Mouse (Mus musculus) limb, embryonic 11.5 days (tissue): Measurements from ENCODE around the gene Car4. TPM values are rescaled to one million over a fixed set of nuclear protein-coding genes. Genes with fewer than 3 reads are reported as not detected.

ENCODE experiments used
- ATAC-seq: fragments of 200-750 bp; cut with Nextera tagmentation; 2 replicates; pipeline ENCODE4 v1.8.0; 2017; ENCODE audit warnings: low read depth; ENCODE audit not compliant: insufficient number of reproducible peaks, low FRiP score, low TSS enrichment
- DNase-seq: peaks from one replicate; pipeline ENCODE4 v3.0.0-alpha.2; 2015; ENCODE audit warnings: low spot score
- H3K27ac ChIP-seq: fragments of 300-500 bp; sonication (generic); replicated peaks from 2 replicates; pipeline ENCODE4 v1.5.1; 2014; ENCODE audit warnings: low read depth, mild to moderate bottlenecking, low read length
- H3K27me3 ChIP-seq: fragments of 300-500 bp; sonication (generic); 2 replicates; pipeline ENCODE4 v1.6.1; 2014; ENCODE audit warnings: mild to moderate bottlenecking, low read length, mixed read lengths; ENCODE audit not compliant: control insufficient read depth, insufficient read depth
- H3K36me3 ChIP-seq: fragments of 300-500 bp; sonication (generic); 2 replicates; pipeline ENCODE4 v1.6.1; 2014; ENCODE audit warnings: mild to moderate bottlenecking, low read length, moderate library complexity, mixed read lengths; ENCODE audit not compliant: control insufficient read depth, insufficient read depth
- H3K4me1 ChIP-seq: fragments of 300-500 bp; sonication (generic); 2 replicates; pipeline ENCODE4 v1.6.1; 2014; ENCODE audit warnings: low read length, mixed read lengths; ENCODE audit not compliant: control insufficient read depth, insufficient read depth
- H3K4me2 ChIP-seq: fragments of 300-500 bp; sonication (generic); 2 replicates; pipeline ENCODE4 v1.6.1; 2014; ENCODE audit warnings: low read depth, mild to moderate bottlenecking, moderate library complexity; ENCODE audit not compliant: severe bottlenecking
- H3K4me3 ChIP-seq: fragments of 300-500 bp; sonication (generic); 2 replicates; pipeline ENCODE4 v1.5.1; 2014; ENCODE audit warnings: low read depth, low read length
- H3K9ac ChIP-seq: fragments of 300-500 bp; sonication (generic); 2 replicates; pipeline ENCODE4 v1.6.1; 2014; ENCODE audit warnings: mild to moderate bottlenecking, low read length
- H3K9me3 ChIP-seq: fragments of 300-500 bp; sonication (generic); 2 replicates; pipeline ENCODE4 v1.6.1; 2016; ENCODE audit warnings: low read length; ENCODE audit not compliant: control insufficient read depth
- WGBS: fragments of 180-500 bp; shearing (Covaris S2); extraction: QIAGEN DNeasy Blood & Tissue Kit; methylation state at CpG from one replicate; pipeline ENCODE4 v1.1.7; 2014; 5-methylcytosine and 5-hydroxymethylcytosine counted together
- polyA plus RNA-seq: library from polyadenylated mRNA; unstranded; fragments of >200 nt; fragmentation: Nextera tagmentation; extraction: Ambion mirVana; gene quantifications from 2 replicates; pipeline ENCODE4 v1.2.1, GENCODE M21; 2014

Gene Car4
- polyA plus RNA-seq, 1 experiment from 2014 or later: 0.17 TPM

GRCm38 (mm10) chr11:84972067-84972466 is 14.5 kb downstream of the Car4 start:
- Histone ChIP-seq H3K9ac (no peak overlapping the region), H3K27me3 (no peaks in the 10 kb centered on the region), H3K4me3 (no peak overlapping the region), H3K4me2 (no peak overlapping the region), H3K36me3 (no peaks in the 10 kb centered on the region), H3K4me1 (peaks cover 7% of the 10 kb centered on the region), H3K27ac (no peak overlapping the region), H3K9me3 (no peaks in the 10 kb centered on the region)
- ATAC-seq (no peak), DNase-seq (no peak)
- 69% methylated on average over 3 of the region's 3 CpGs for WGBS

GRCm38 (mm10) chr11:84973661-84974060 is 16.1 kb downstream of the Car4 start:
- no peak overlapping the region for H3K9ac ChIP-seq
- WGBS: 63% methylated on average over 5 of the region's 5 CpGs
- no peak overlapping the region for H3K4me2 ChIP-seq
- H3K27ac ChIP-seq: no peak overlapping the region
- no peaks in the 10 kb centered on the region for H3K9me3 ChIP-seq
- no peaks in the 10 kb centered on the region for H3K4me1 ChIP-seq
- no peaks in the 10 kb centered on the region for H3K36me3 ChIP-seq
- H3K27me3 ChIP-seq: no peaks in the 10 kb centered on the region
- no peak for ATAC-seq
- H3K4me3 ChIP-seq: no peak overlapping the region
- DNase-seq: no peak

- Histone ChIP-seq H3K4me3 (no peak overlapping the region), H3K9ac (no peak overlapping the region), H3K27ac (no peak overlapping the region), H3K4me2 (no peak overlapping the region), H3K36me3 (no peaks in the 10 kb centered on the region), H3K9me3 (no peaks in the 10 kb centered on the region), H3K27me3 (no peaks in the 10 kb centered on the region), H3K4me1 (no peaks in the 10 kb centered on the region)
- DNase-seq: no peak
- WGBS: 80% methylated on average over 7 of the region's 7 CpGs
- ATAC-seq: no peak
Measured at GRCm38 (mm10) chr11:84974582-84974981, 17.0 kb downstream of the Car4 start.

- Histone ChIP-seq H3K4me3 (no peak overlapping the region), H3K4me2 (no peak overlapping the region), H3K4me1 (no peaks in the 10 kb centered on the region), H3K27me3 (no peaks in the 10 kb centered on the region), H3K36me3 (no peaks in the 10 kb centered on the region), H3K9ac (no peak overlapping the region), H3K9me3 (no peaks in the 10 kb centered on the region), H3K27ac (no peak overlapping the region)
- 86% methylated on average over 3 of the region's 3 CpGs for WGBS
- DNase-seq (no peak), ATAC-seq (no peak)
Measured at GRCm38 (mm10) chr11:84976706-84977105, 19.1 kb downstream of the Car4 start.

GRCm38 (mm10) chr11:84977385-84977952 is 19.9 kb downstream of the Car4 start:
- Histone ChIP-seq H3K27me3 (no peaks in the 10 kb centered on the region), H3K9me3 (no peaks in the 10 kb centered on the region)
- WGBS: 93% methylated on average over 3 of the region's 3 CpGs

GRCm38 (mm10) chr11:84978113-84978512 is 20.5 kb downstream of the Car4 start:
- Histone ChIP-seq H3K9ac (no peak overlapping the region), H3K4me2 (no peak overlapping the region), H3K27ac (no peak overlapping the region), H3K4me3 (no peak overlapping the region), H3K27me3 (no peaks in the 10 kb centered on the region), H3K9me3 (no peaks in the 10 kb centered on the region), H3K36me3 (no peaks in the 10 kb centered on the region), H3K4me1 (no peaks in the 10 kb centered on the region)
- DNase-seq (peak; percentile 51), ATAC-seq (no peak)
- 49% methylated on average over 2 of the region's 2 CpGs for WGBS

More at GRCm38 (mm10) chr11:84977385-84977952, 19.9 kb downstream of the Car4 start:
- DNase-seq (no peak), ATAC-seq (no peak)
- Histone ChIP-seq H3K27ac (no peak overlapping the region), H3K9ac (no peak overlapping the region), H3K36me3 (no peaks in the 10 kb centered on the region), H3K4me1 (no peaks in the 10 kb centered on the region), H3K4me2 (no peak overlapping the region), H3K4me3 (no peak overlapping the region)

- DNase-seq (no peak), ATAC-seq (no peak)
- no peak overlapping the region for H3K9ac ChIP-seq
- H3K4me3 ChIP-seq: no peak overlapping the region
- H3K4me1 ChIP-seq: no peaks in the 10 kb centered on the region
- no peaks in the 10 kb centered on the region for H3K27me3 ChIP-seq
- no peak overlapping the region for H3K4me2 ChIP-seq
- no peaks in the 10 kb centered on the region for H3K9me3 ChIP-seq
- WGBS: 48% methylated on average over 1 of the region's 1 CpGs
- no peaks in the 10 kb centered on the region for H3K36me3 ChIP-seq
- no peak overlapping the region for H3K27ac ChIP-seq
Measured at GRCm38 (mm10) chr11:84979351-84979750, 21.8 kb downstream of the Car4 start.

GRCm38 (mm10) chr11:84980697-84981096 is 23.1 kb downstream of the Car4 start:
- Histone ChIP-seq H3K36me3 (no peaks in the 10 kb centered on the region), H3K4me2 (no peak overlapping the region), H3K9me3 (no peaks in the 10 kb centered on the region), H3K27ac (no peak overlapping the region), H3K9ac (no peak overlapping the region), H3K4me1 (no peaks in the 10 kb centered on the region), H3K27me3 (no peaks in the 10 kb centered on the region), H3K4me3 (no peak overlapping the region)
- 81% methylated on average over 2 of the region's 2 CpGs for WGBS
- DNase-seq: no peak
- ATAC-seq: no peak

- Histone ChIP-seq H3K4me2 (no peak overlapping the region), H3K27me3 (no peaks in the 10 kb centered on the region), H3K27ac (no peak overlapping the region), H3K9me3 (no peaks in the 10 kb centered on the region), H3K4me3 (no peak overlapping the region), H3K9ac (no peak overlapping the region), H3K36me3 (no peaks in the 10 kb centered on the region; the same call in 1 of the 2 replicates), H3K4me1 (no peaks in the 10 kb centered on the region)
- ATAC-seq: no peak
- WGBS: 76% methylated on average over 6 of the region's 6 CpGs
- DNase-seq: no peak
Measured at GRCm38 (mm10) chr11:84985421-84985820, 27.8 kb downstream of the Car4 start.
